Mouse (Mus musculus): ENCODE data around the gene Pigk. TPM values are rescaled to one million over a fixed set of nuclear protein-coding genes. Genes with fewer than 3 reads are reported as not detected.

Pigk gene
- total RNA-seq, 2 experiments from 2014 or later: 49.9 to 56.0 TPM

DNA sequence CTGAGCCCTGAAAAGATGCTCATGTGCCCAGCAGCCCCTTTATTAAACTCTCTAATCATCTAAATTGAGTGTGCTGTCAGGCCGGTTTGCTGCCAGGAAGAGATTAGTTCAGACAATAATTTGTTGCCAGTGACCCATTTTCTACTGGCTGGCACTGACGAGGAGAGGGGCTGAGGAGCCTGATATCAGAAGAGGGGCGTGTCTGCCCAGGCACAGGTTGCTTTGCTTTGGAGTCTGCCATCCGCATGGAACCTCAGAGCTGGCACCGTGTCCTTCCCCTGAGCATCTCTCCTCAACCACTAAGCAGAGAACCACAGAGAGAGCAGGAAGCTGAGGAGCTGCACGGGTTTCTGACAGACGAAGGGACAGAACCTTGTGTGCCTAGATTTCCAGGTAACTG, 174.2 kb downstream of the Pigk start:
- ATAC-seq (ENCODE audit: poor library complexity, severe bottlenecking): no peak

GRCm38 (mm10) chr3:152894935-152895334, 181.0 kb downstream of the Pigk start:
- peak; percentile 99 for ATAC-seq (ENCODE audit: poor library complexity, severe bottlenecking)

- ATAC-seq (ENCODE audit: poor library complexity, severe bottlenecking): no peak
Measured at GRCm38 (mm10) chr3:152896111-152896510, 182.2 kb downstream of the Pigk start.

DNA sequence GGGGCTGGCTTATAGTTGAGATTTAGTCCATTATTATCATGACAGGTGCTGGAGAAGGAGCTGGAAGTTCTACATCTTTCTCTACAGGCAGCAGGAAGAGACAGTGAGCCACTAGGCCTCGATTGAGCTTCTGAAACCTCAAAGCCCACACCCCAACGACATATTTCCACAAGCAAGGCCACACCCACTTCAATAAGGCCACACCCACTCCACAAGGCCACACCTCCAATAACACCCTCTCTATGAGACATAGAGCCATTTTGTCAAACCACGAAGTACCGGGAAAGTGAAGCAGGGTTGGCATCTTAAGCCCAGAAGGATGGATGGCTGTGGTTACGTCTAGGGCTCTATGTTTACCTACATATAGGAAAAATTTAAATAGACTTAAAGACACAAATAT, 183.3 kb downstream of the Pigk start:
- ATAC-seq (ENCODE audit: poor library complexity, severe bottlenecking): no peak

GRCm38 (mm10) chr3:152898906-152899305, 185.0 kb downstream of the Pigk start:
- no peak for ATAC-seq (ENCODE audit: poor library complexity, severe bottlenecking)

DNA sequence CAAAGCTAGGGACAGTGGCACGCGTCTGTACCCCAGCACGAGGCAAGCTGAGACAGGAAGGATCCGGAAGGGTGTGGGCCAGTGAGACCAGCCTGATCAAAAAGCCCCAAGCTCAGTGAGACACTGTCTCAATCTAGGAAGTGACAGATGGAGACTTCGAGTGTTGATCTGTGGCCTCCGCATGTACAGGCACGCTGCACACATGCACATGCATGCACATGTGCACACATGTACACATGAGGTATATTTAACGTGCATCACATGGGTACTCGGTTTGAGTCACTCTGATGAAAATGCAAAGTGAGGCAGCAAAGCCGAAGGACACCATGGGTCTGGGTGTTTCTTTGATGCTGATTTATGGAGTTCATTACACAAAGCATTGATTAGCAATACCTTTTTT, 191.1 kb downstream of the Pigk start:
- no peak for ATAC-seq (ENCODE audit: poor library complexity, severe bottlenecking)

GRCm38 (mm10) chr3:152905800-152906199, 191.9 kb downstream of the Pigk start:
- ATAC-seq (ENCODE audit: poor library complexity, severe bottlenecking): peak; percentile 94

- ATAC-seq (ENCODE audit: poor library complexity, severe bottlenecking): no peak
Measured at GRCm38 (mm10) chr3:152907087-152907486, 193.2 kb downstream of the Pigk start.

GRCm38 (mm10) chr3:152907683-152908082, 193.8 kb downstream of the Pigk start:
- no peak for ATAC-seq (ENCODE audit: poor library complexity, severe bottlenecking)

GRCm38 (mm10) chr3:152911578-152911977, 197.7 kb downstream of the Pigk start:
- ATAC-seq (ENCODE audit: poor library complexity, severe bottlenecking): no peak

- ATAC-seq (ENCODE audit: poor library complexity, severe bottlenecking): peak; percentile 85
Measured at GRCm38 (mm10) chr3:152912216-152913101, 198.6 kb downstream of the Pigk start.

GRCm38 (mm10) chr3:152913150-152913549, 199.2 kb downstream of the Pigk start:
- ATAC-seq (ENCODE audit: poor library complexity, severe bottlenecking): peak; percentile 13

DNA sequence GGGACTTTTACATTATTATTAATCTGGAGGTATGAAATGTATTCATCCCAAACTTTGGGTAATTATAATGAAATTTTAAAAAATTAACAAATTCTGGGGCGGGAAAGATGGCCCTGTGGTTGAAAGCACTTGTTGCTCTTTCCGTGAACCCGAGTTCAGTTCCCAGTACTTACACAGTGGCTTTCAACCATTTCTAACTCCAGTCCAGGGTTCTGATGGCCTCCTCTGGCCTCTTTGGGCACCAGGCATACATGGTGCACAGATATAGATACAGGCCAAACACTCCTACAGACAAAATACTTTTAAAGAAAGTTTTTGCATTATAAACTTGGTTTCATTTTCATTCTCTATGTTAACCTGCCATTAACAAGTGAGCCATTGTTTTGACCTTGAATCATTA, 199.7 kb downstream of the Pigk start:
- no peak for ATAC-seq (ENCODE audit: poor library complexity, severe bottlenecking)

- no peak for ATAC-seq (ENCODE audit: poor library complexity, severe bottlenecking)
Measured at GRCm38 (mm10) chr3:152914376-152914775, 200.5 kb downstream of the Pigk start.

GRCm38 (mm10) chr3:152917579-152917978, 203.7 kb downstream of the Pigk start:
- peak; percentile 55 for ATAC-seq (ENCODE audit: poor library complexity, severe bottlenecking)

GRCm38 (mm10) chr3:152919101-152919500, 205.2 kb downstream of the Pigk start:
- no peak for ATAC-seq (ENCODE audit: poor library complexity, severe bottlenecking)

GRCm38 (mm10) chr3:152920365-152920764, 206.5 kb downstream of the Pigk start:
- peak; percentile 82 for ATAC-seq (ENCODE audit: poor library complexity, severe bottlenecking)

DNA sequence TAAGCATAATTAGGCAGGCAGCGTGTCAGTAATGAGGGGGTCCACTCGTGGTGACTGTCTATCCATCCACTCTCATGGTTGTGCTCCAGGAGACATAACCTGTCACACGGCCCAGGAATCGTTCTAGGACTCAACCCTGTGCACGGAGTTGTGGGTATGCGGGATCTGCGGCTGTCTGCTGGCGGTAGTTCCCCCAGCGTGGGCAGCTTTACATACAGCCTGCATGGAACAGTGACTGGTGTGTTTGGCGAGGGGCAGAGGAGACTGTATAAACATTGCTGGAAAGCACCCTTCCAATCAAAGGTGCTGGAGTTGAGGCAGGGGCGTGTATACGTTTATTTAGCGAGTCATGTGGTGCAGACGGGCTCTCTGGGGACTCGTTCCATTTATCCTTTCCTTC, 209.6 kb downstream of the Pigk start:
- ATAC-seq (ENCODE audit: poor library complexity, severe bottlenecking): no peak

DNA sequence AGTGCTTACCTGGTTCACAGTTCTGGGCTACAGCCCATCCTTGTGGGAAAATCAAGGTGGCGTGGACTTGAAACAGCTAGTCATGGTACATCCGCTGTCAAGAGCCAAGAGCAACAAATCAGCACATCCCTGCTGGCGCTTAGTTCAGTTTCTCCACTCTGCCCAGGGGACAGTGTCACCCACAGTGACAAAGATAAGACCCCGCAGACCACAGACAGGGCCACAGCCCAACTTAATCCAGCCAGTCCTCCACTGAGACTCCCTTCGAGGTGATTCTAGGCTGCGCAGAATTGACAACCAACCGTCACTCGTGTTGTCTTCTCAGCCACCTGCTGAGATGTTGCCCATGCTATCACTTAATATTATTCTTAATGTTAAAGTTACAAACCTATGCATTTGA, 211.5 kb downstream of the Pigk start:
- no peak; the same call in 1 of the 2 replicates for ATAC-seq (ENCODE audit: poor library complexity, severe bottlenecking)

- ATAC-seq (ENCODE audit: poor library complexity, severe bottlenecking): peak; percentile 64
Measured at GRCm38 (mm10) chr3:152926166-152926565, 212.3 kb downstream of the Pigk start.

- ATAC-seq (ENCODE audit: poor library complexity, severe bottlenecking): peak; percentile 72
Measured at GRCm38 (mm10) chr3:152928287-152928975, 214.5 kb downstream of the Pigk start.

- no peak for ATAC-seq (ENCODE audit: poor library complexity, severe bottlenecking)
Measured at GRCm38 (mm10) chr3:152929256-152929787, 215.4 kb downstream of the Pigk start.
